Mouse (Mus musculus) megakaryocyte, embryonic 14.5 days (primary cell): ENCODE results near the gene Rmi2.

Experiments
- FLI1 ChIP-seq: IDR thresholded peaks from 2 replicates; pipeline ENCODE4 v1.6.1; 2012; ENCODE audit warnings: low read length, inconsistent platforms, mixed read lengths
- GATA1 ChIP-seq: IDR thresholded peaks from 3 replicates; pipeline ENCODE4 v1.6.1; 2012; ENCODE audit warnings: mixed read lengths, low read length, inconsistent platforms, borderline replicate concordance

DNA sequence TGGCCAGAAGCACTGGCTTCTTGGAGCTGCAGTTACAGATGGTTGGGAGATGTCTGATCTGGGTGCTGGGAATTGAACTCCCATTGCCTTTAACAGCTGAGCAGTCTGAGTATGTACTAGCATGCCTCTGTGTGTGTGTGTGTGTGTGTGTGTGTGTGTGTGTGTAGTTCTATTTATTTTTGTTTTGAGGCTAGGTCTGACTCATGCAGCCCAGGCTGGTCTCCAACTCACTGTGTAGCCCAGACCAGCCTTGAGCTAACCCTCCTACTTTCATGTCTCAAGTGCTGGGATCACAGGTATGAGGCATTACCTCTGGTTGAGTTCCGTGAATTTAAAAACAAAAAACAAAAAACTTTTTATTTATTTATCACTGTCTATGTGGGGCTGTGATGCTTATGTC lies 10.3 kb upstream of the Rmi2 start:
- TF ChIP-seq GATA1 (no peak), FLI1 (no peak)
